Mouse (Mus musculus) erythroblast, embryonic 14.5 days (primary cell): ENCODE results near the gene Rap1gds1.

Experiments
- GATA1 ChIP-seq: IDR thresholded peaks from 2 replicates; pipeline ENCODE4 v1.6.1; 2012; ENCODE audit warnings: low read length, inconsistent platforms, mixed read lengths
- TAL1 ChIP-seq: IDR thresholded peaks from 3 replicates; pipeline ENCODE4 v1.6.1; 2012; ENCODE audit warnings: low read length, inconsistent platforms, mixed read lengths

- TF ChIP-seq GATA1 (no peak), TAL1 (no peak)
These were observed 185.8 kb downstream of the Rap1gds1 start for GRCm38 (mm10) chr3:138889214-138889613.
